Mouse (Mus musculus): ENCODE results near the gene Tpk1.
"Not testable (repeated sequence)": the region's sequence is repeated elsewhere in the genome, so short reads cannot be mapped to it uniquely, and the experiment has no call there.

Tpk1 gene

DNA sequence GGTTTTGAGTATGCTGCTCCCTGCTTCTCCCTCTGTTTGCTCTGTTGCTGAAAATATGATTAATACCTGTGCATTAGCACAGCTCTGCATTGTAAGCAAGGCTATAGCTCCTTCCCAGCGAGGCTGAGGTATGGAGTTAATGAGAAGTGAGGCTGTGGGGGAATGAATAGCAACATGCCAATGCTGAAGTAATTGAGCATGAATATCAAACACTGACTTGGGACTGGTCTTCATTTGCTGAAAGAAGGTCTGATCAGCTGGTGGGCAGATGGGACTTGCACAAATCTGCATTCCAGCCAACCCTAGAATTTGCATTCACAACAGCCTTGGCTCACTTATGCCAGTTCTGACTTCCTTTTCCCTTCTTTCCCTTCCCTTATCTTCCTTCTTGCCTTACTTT lies 144.0 kb downstream of the Tpk1 start:
- DNase-seq (ENCODE audit: low spot score): peak; percentile 37

DNA sequence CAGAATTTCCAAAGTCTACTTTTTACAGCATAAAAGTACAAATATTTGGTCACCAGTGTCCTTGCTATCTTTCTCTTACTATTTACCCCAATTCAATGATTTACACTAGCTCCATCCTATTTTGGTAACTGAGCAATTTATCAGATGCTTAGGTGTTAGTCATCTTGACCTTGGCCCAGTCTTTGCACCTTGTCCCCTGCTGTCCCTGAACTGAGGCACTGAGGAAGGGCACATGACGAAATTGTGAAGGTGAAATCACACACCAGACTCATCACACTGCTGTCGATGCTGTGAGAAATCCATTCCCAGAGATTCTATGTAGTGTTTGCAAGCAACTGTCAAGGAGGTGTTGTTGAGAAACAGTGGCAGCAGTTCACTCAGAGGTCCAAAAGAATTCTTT lies 145.9 kb downstream of the Tpk1 start:
- no peak for DNase-seq (ENCODE audit: low spot score)

DNA sequence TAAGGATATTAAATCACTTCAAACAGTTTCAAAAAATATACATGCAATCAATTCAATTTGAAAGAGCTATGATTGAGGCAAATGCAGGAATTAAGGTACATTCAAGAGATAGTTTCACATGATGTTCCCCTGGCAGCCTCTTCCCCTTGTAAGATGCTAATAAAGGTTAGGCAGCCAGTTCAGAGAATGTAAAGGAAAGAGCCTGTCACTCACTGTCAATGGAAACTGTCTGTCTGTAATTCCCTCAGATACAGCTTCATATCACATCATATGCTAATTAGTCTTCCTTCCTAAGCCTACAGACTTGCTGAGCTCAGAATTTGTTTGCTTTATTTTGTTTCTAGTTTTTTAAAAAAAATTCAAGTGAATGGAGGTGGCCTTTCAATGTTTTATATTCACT lies 147.7 kb downstream of the Tpk1 start:
- DNase-seq (ENCODE audit: low spot score): no peak

DNA sequence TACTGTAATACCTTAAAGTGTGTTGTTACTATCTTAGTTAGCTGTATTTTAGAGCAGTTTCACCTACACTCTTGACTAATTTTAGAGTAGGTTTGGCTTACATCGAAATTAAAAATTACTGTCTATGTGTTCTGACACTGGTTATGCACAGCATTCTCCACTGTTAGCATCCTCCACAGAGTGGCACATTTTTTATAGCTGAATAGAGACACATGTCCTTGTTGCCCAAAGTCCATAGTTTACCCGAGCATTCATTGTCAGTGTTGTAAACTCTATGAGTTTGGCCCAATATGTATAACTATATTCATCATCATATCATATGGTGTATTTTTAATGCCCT lies 148.8 kb downstream of the Tpk1 start:
- no peak for DNase-seq (ENCODE audit: low spot score)

DNA sequence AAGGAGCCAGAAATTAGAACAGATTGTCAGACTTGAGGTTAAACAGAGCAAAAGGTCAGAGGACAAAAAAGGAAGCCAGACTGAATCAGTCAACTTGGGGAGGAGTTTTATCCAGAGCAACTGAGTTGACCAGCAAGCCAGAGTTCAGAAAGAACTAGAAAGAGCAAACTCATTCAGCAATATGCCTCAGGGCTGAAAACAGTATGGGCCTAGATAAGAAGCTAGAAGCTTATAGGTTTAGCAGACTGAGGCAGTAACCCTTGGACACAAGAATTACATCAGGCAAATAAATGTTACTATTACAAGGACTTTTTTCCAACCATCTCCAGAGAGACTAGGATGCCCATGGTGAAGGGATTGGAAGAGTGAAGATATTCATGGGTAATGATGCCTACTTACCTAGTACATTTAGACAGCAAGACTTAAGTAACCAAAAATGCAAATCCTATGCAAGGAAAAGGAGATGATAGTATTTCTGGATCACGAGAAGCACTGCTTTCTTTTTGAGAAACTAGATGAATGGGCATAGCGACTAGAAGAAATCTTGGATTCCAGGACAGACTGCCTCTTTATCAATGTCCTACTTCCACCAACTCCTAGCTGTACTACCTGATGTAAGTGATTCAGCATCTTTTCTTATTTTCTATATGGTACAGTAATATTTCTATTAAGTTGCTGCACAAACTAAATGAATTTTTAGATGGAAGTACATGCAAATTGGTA lies 149.3 kb downstream of the Tpk1 start:
- DNase-seq (ENCODE audit: low spot score): no peak

DNA sequence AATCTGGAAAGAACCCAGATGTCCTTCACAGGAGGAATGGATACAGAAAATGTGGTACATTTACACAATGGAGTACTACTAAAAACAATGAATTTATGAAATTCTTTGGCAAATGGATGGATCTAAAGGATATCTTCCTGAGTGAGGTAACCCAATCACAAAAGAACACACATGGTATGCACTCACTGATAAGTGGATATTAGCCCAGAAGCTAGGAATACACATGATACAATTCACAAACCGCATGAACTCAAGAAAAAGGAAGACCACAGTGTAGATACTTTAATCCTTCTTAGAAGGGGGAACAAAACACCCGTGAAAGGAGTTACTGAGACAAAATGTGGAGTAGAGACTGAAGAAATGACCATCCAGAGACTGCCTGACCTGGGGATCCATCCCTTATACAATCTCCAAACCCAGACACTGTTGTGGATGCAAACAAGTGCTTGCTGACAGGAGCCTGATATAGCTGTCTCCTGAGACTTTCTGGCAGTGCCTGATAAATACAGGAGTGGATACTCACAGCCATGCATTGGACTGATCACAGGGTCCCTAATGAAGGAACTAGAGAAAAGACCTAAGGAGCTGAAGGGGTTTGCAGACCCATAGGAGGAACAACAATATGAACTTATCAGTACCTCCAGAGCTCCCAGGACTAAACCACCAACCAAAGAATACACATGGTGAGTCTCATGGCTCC lies 159.2 kb downstream of the Tpk1 start:
- DNase-seq (ENCODE audit: low spot score): not testable (repeated sequence)

DNA sequence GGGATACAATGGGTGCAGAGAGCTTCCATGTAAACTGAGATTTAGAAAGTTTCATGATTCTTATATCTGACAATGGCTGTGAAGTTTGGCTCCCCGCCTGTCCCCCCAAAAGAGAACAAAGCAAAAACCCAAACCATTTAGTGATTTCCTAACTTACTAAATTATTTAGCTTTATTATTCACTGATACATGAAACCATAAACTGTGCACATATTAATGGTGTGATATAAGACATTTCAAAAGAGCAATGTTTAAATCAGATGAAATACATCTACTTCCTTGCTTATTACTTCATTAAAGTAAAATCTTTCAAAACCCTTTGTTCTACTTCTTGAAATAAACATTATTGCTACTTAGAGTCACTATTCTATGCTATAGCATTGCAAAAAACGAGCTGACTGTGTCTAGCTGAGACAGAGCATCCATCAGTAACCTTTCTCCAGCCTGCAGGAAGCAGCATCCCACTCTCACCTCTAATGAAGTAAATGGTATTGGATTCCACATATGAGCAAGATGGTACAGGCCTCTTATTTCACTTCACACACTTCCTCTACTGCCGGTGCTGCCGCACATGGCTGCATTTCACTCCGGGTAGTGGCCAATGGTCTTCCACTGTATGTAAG lies 161.4 kb downstream of the Tpk1 start:
- DNase-seq (ENCODE audit: low spot score): no peak

DNA sequence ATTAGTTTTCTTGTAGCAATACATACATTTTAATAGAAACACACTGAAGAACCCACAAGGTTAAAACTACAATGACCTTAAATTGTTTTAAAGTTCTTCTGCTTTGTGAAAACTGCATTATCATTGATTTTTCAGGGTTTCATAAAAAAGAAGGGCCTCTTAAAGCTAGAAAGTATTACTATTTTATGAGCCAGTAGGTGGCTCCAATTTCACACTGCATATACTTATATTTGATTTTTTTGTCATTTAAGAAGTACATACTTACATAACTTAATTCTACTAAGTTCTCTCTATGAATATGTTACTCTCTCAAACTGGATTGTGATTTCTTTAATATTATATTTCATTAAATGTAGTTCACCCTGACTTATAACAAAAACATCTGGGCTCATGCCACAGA lies 173.7 kb downstream of the Tpk1 start:
- no peak for DNase-seq (ENCODE audit: low spot score)

DNA sequence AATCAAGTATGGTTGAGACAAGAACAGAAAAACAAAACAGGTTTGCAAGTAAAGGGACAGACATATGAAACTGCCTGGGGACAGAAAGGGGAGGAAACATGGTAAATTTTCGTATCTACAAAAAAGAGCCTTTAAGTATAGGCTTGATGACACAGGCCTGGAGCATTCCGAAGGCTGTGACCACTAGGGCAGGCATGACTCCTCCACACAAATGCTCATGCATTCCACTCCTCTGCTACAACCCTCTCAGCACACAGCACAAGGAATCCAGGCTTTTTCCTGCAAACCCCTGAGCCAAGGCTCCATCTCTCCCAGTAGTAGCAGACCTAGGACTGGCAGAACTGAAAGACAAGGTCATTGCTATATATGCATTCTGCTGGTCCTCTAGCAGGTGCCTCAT lies 179.4 kb downstream of the Tpk1 start:
- no peak for DNase-seq (ENCODE audit: low spot score)

DNA sequence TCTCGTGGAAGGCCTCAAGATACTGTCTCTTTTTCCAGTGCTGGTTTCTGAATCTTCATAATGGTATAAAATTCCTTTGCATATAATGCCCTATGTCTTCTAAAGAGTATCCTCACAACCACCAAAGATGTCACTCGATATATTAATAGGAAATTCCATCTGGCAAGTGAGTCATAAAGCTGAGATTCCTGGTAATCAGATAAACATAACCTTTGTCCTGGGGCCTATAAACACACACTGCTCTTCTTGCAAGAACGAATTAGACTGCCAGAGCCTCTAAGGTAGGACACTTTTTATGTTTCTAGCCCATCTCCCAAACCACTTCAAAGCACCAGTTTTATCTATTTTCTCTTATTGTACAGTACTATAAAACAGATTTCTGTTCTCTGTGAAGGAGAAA lies 185.4 kb downstream of the Tpk1 start:
- no peak for DNase-seq (ENCODE audit: low spot score)

DNA sequence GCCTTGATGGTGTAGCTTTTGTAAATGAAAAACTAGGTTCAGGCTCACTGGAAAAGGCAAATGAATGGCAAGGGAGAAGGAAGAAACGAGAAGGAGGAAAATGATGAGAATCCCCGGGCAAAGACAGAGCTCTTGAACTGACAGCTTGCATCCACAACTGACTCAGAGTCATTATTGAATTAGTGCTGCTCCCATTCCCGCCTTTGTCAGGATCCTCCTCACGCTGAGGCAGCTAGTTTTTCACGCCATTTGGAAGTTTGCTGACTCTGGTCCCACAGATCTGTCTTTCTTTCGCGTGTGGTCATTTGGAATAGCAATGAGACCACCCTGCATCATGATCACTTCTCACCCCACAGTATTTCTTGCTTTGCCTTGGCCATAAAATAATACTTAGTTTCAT lies 187.3 kb downstream of the Tpk1 start:
- peak; percentile 86 for DNase-seq (ENCODE audit: low spot score)

DNA sequence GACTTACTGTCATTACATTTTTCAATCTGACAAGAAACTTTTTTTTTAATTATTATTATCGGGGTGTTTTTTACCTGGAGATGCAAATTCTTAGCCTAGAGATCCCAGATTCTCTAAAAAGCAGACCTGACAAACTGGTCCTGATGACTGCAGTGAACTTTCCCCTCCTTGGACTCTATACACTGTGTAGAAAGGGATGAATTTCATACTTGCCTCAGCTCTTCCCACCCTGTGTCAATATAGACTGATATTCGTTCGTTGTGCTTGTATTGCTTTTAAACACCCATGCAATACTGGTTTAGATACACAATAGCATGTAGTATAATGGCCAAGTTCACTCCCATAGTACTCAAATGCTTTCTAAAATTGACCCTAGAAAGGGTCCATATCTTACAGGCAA lies 189.7 kb downstream of the Tpk1 start:
- DNase-seq (ENCODE audit: low spot score): no peak

DNA sequence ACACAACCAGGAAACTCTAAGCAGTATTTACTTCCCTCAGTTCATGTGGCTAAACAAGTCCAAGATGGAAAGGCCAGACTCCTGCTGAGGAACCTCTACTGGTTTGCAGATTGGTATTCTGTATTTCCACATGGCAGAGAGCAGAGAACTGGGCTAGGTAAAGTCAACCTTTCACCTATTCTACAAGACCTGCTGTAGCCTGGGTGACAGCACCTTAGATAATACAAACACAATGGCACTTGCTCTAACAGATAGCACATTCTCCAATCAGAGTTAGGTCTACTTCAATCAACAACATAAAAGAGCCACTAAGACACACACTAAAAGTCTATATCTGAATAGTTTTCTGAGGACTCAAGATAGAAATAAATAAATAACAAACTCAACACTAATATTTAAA lies 190.2 kb downstream of the Tpk1 start:
- no peak for DNase-seq (ENCODE audit: low spot score)

DNA sequence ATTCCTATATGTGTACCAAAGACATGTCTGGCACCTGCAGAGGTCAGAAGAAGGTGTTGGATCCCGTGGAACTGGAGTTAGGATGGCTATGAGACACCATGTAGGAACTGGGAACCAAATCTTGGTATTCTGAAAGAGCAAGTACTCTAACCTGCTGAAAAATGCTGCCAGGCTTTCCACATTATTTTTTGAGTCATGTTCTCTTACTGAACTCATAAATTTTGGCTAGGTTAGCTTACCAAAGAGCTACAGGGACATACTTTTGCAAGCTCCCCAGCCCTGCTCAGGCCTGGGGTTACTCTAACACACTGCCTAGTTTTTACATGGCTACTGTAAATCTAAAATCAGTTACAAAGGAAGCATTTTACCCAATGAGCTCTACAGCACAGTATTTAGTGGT lies 194.5 kb downstream of the Tpk1 start:
- DNase-seq (ENCODE audit: low spot score): no peak

DNA sequence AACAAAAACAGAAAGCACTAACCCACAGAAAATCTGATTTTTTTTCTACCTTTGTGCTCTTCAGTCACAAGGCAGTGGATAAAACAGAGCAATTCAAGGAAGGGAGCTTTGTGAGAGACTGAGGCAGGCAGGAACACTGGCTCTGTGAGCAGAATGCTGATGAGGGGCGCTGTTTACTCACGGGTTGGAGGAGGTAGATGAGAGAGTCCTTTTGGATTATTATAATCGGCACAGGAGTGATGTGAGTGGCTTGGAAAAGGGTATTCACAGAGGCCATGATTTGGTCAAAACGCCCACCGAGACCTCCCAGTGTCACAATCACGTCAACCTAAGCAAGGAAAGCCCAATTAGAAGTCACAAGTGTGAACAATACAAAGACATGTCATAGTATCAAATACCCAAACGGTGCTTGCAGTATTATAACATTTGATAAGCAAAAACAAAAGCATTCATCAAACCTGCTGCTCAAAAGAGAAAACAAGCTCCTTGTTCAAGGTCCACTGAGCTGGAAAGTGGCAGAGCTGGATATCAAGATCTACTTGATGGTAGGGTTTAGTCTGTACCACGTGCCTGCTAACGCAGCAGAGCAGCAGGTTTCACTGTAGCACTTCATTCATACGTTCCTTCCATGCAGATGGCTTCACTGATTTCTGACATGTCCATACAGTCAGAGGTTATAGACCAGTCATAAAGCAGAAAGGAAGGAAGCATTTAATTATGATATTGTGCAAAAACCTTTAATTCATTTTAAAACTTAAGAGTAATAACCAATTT lies 197.1 kb downstream of the Tpk1 start:
- peak; percentile 32 for DNase-seq (ENCODE audit: low spot score)

DNA sequence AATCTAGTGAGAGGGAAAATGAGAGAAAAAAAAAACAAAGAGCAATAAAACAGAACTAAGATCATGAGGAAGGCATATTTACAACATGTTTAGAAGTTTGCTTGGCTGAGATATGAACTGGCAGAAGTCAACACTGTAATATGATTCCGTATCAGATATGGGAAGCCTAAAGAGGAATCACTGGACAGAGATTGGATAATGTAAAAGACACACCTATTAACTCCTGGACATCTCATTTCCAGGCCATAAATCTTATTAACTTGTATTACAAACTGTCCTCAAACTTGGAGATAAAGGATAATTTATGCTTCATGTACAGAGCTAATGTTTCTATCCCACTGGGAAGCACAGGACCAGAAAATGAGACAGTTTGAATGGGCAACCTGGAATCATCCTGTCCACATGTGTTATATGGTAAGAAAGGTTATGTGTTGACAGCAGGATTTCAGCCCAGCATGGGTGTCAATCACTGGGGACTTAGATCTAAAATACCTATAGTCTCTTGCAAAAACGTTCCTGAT lies 203.2 kb downstream of the Tpk1 start:
- no peak for DNase-seq (ENCODE audit: low spot score)

DNA sequence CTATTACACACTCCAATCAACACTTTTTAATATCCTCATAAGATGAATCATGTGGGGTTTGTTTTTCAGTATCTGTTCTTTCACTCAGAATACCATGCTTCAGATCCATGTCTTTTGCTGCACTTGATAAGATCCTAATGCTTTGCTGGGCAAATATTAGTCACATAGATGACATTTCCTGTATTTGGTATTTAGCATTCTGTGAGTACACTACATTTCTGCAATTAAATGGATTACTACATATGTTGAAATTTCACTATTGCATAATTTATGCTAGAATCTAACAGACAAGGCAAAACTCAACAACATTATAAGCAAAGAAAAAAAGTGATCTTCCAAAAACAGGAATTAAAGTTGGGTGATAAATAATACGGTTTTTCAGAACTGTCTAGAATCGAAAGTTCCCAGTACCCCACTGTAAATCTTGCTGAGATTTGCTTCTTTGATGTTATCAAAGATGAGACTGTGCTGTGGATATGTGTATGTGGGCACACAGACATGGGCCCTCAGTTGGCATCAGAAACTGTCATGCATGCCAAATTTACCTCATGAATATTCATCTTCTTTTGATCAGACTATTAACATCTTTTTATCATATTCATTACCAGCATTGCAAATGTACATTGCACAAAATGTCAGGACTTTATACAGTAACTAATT lies 203.8 kb downstream of the Tpk1 start:
- no peak for DNase-seq (ENCODE audit: low spot score)

DNA sequence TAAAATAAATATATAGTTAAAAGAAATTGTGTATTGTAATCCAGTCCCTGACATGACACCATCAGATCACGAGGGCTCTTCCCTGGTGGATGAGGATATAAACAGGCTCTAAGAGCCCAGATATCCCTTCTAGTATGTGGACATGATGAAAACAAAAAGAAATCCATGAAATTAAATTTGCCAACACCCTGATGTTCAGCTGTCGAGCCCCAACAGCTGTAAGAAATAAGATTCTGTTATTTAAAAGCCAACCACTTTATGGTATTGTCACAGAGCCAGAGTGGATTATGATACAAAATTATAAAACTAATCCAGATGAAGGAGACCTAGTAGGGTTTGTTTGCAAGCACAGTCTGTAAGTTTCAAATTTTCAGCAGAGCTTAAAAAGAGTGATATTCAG lies 207.0 kb downstream of the Tpk1 start:
- no peak for DNase-seq (ENCODE audit: low spot score)

DNA sequence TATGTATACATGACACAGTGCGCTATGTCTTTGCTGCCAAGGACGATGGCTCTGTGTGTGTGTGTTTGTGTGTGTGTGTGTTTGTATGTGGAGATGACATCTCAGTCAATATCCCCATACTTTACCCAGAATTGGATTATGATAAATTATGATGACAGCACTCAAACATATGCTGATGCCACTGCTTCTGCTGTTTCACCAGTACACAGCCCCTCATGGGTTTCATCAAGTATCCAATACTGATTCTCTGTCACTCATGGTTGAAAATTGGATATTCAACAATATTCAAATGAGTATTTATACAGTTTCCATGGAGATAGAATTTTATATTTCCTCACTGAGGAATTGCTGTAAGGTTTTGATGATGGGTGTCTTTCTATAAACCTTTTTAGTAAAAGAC lies 208.1 kb downstream of the Tpk1 start:
- DNase-seq (ENCODE audit: low spot score): no peak

DNA sequence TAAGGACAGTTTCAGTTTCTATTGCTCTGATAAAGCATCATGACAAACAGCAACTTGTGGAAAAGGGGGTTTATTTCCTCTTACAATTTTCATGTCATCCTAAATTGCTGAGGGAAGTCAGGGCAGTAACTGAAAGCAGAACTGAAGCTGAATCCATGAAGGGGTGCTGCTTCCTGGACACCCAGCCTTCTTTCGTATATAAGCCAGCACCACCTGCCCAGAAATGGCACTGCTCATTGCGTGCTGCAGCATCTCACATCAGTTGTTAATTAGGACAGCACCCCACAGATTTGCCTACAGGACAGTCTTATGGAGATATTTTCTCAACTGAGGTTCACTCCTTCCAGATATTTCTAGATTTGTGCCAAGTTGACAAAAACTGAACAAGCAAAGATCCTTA lies 216.6 kb downstream of the Tpk1 start:
- peak; percentile 18 for DNase-seq (ENCODE audit: low spot score)

DNA sequence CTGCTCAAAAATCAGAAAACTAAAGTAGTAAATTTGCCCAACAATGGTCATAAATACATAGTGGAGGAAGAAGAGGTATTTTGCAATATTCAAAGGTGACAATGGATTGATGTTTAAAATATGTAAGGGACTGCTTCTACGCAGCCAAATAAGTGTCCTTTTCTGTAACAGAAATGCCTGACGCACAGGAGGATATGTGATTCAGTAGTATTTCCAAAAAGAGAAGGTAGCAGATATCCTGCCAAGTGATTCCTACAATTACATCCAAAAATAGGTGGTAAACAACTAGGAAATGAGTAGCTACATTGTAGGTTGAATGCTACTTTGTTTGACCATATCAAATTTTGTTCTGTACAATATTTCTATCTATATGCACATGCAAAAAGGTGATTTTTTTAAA lies 220.2 kb downstream of the Tpk1 start:
- DNase-seq (ENCODE audit: low spot score): no peak

DNA sequence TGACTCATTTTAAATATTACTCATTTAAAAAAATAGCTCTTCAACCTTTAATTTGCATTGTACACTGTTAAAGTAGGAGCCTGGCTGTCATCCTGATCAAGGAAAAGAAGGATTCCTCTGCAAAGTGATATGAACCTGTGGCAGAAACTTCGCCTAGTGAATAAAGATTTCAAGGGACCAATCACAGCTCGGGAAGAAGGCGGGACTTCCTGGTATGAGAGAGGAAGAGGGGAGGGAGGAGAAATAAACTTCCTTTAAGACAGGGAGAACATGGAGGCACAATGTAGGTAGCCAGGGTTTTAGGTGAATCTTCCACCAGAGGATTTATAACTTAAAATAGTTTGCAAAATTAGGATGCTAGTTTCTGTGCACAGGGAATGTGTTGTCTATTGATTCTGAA lies 223.9 kb downstream of the Tpk1 start:
- no peak for DNase-seq (ENCODE audit: low spot score)
